Comparison of ENCODE assay signal across 8 mouse cellular contexts in the genomic region with DNA sequence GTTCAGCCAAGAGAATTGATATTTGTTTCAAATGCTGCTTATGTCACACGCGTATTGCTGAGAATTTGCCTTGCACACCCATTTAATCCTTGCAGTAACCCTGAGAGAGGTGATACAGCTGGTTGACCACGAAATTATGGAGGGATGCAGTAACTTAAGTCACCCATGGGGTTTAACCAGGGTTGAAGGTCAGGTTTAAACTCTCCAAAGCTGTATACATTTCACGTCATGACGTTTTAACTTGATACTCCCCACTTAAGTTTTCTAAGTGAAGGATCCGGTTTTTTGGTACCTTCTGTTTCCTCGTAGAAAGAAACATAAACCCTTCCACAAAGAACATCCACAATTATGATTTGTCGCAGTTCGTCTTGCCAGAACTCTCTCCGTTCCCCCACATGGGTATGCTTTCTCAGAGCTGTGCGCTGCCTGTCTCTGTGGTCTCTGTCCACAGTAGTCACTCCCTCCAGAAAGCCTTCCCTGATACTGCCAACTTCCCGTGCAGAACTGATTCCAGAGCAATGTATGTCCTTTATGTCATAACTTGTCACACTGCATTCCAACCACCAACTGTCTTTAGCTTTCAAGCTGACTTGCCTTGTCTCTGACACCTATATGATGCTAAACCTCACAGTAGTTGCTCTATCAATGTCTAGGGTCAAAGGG. TPM values are rescaled to one million over a fixed set of nuclear protein-coding genes. Genes with fewer than 3 reads are reported as not detected.
DNase-seq lines count a peak whose midpoint lies in the region; ATAC-seq and TF ChIP-seq lines count a peak whose summit lies in the region.

No protein-coding gene starts in this region.

- peak overlapping the region; percentile 93 for H3K4me2 ChIP-seq in heart, embryonic 15.5 days
- H3K4me2 ChIP-seq in heart, embryonic 16.5 days (ENCODE audit: low read depth, low read length) = peak overlapping the region; percentile 98
- peak overlapping the region; percentile 99 for H3K4me2 ChIP-seq in liver, postnatal 0 days (ENCODE audit: low read depth, low read length)

- no peak for TF ChIP-seq POLR2A in MEL (IDR thresholded peaks at IDR 0.05; ENCODE audit: control insufficient read depth in 1 of 2, insufficient read depth in 1 of 2, low read depth in 1 of 2, low read length in 2 of 2, poor library complexity in 1 of 2)

- TF ChIP-seq EP300 in MEL (IDR thresholded peaks at IDR 0.05; ENCODE audit: low read depth in 1 of 2, low read length in 2 of 2) = no peak
- TF ChIP-seq EP300 in liver, postnatal 0 days (IDR thresholded peaks at IDR 0.05; ENCODE audit: low read depth) = peak; percentile 5; the same call in 1 of the 2 replicates

- peak overlapping the region; percentile 97 for H3K9ac ChIP-seq in heart, embryonic 15.5 days
- peak overlapping the region; percentile 71 for H3K9ac ChIP-seq in MEL (ENCODE audit: control insufficient read depth, low read depth, low read length, poor library complexity, severe bottlenecking)
- H3K9ac ChIP-seq in heart, embryonic 16.5 days (ENCODE audit: low read length) = peak overlapping the region; percentile 92
- peak overlapping the region; percentile 91 for H3K9ac ChIP-seq in liver, postnatal 0 days (replicated peaks)

- DNase-seq in heart, adult 8-10 months (ENCODE audit: low spot score) = no peak
- peak; percentile 62 for DNase-seq in MEL (ENCODE audit: low read depth, low spot score)
- no peak for DNase-seq in liver, postnatal 0 days
- DNase-seq in adrenal gland, postnatal 14 days = no peak
- DNase-seq in layer of hippocampus, adult 9-10 months (ENCODE audit: low spot score) = no peak
- DNase-seq in cerebellum, postnatal 14 days = no peak

- no peaks in the 10 kb centered on the region for H3K27me3 ChIP-seq in heart, embryonic 15.5 days
- no peaks in the 10 kb centered on the region; a peak in 1 of 4 replicates for H3K27me3 ChIP-seq in MEL (ENCODE audit: control insufficient read depth in 1 of 2, insufficient read depth in 2 of 2, low read length in 2 of 2)
- no peaks in the 10 kb centered on the region for H3K27me3 ChIP-seq in heart, embryonic 16.5 days (ENCODE audit: control insufficient read depth, insufficient read depth, low read length)
- no peaks in the 10 kb centered on the region for H3K27me3 ChIP-seq in liver, postnatal 0 days (ENCODE audit: insufficient read depth, low read length)

- peak overlapping the region; percentile 100 for H3K27ac ChIP-seq in heart, embryonic 15.5 days
- peak overlapping the region; percentile 55 for H3K27ac ChIP-seq in MEL (ENCODE audit: control insufficient read depth, low read depth, low read length)
- H3K27ac ChIP-seq in heart, embryonic 16.5 days (ENCODE audit: low read length) = peak overlapping the region; percentile 96
- H3K27ac ChIP-seq in liver, postnatal 0 days (ENCODE audit: low read depth) = peak overlapping the region; percentile 96

- H3K4me1 ChIP-seq in heart, embryonic 15.5 days (replicated peaks) = peaks cover 19% of the 10 kb centered on the region
- H3K4me1 ChIP-seq in MEL (ENCODE audit: control insufficient read depth in 1 of 2, insufficient read depth in 2 of 2, low read length in 2 of 2) = peaks cover 2 to 4% of the 10 kb centered on the region in 2 experiments; a peak in 2 of 4 replicates
- peaks cover 28% of the 10 kb centered on the region for H3K4me1 ChIP-seq in heart, embryonic 16.5 days (ENCODE audit: control insufficient read depth, insufficient read depth, low read length)
- peaks cover 23% of the 10 kb centered on the region for H3K4me1 ChIP-seq in liver, postnatal 0 days (ENCODE audit: insufficient read depth)

- peak overlapping the region; percentile 98 for H3K4me3 ChIP-seq in heart, embryonic 15.5 days
- peak overlapping the region; percentile 80 to 81 for H3K4me3 ChIP-seq in MEL (ENCODE audit: control insufficient read depth in 1 of 2, insufficient read depth in 1 of 2, low read depth in 2 of 2, low read length in 2 of 2)
- H3K4me3 ChIP-seq in heart, embryonic 16.5 days (ENCODE audit: low read length) = peak overlapping the region; percentile 96
- H3K4me3 ChIP-seq in liver, postnatal 0 days (ENCODE audit: low read depth, low read length) = peak overlapping the region; percentile 89

- H3K79me2 ChIP-seq in MEL (ENCODE audit: control insufficient read depth, insufficient read depth, low read length, poor library complexity) = peaks cover 12% of the 10 kb centered on the region

- TF ChIP-seq RAD21 in MEL (IDR thresholded peaks at IDR 0.05; ENCODE audit: low read depth, low read length) = no peak

- no peaks in the 10 kb centered on the region for H3K9me3 ChIP-seq in heart, embryonic 15.5 days (replicated peaks)
- H3K9me3 ChIP-seq in MEL (replicated peaks; ENCODE audit: insufficient read depth, low read length) = no peaks in the 10 kb centered on the region
- no peaks in the 10 kb centered on the region for H3K9me3 ChIP-seq in heart, embryonic 16.5 days (replicated peaks; ENCODE audit: control insufficient read depth, low read length)
- H3K9me3 ChIP-seq in liver, postnatal 0 days (ENCODE audit: low read length) = no peaks in the 10 kb centered on the region

- no peak for ATAC-seq in heart, embryonic 15.5 days (replicated peaks; ENCODE audit: insufficient number of reproducible peaks, insufficient read depth, low FRiP score, low read depth)
- peak; percentile 5; the same call in 1 of the 2 replicates for ATAC-seq in heart, embryonic 16.5 days (replicated peaks; ENCODE audit: extremely low read depth, insufficient read depth, low FRiP score)
- ATAC-seq in liver, postnatal 0 days = peak; percentile 24

- TF ChIP-seq CTCF in MEL (IDR thresholded peaks at IDR 0.05 in 2 of 3, conservative IDR thresholded peaks at IDR 0.05 in 1 of 3; ENCODE audit: control insufficient read depth in 1 of 3, insufficient read depth in 1 of 3, low read depth in 2 of 3, low read length in 3 of 3, poor library complexity in 1 of 3, severe bottlenecking in 1 of 3) = no peak
- TF ChIP-seq CTCF in liver, postnatal 0 days (IDR thresholded peaks at IDR 0.05; ENCODE audit: low read depth) = no peak

- no peaks in the 10 kb centered on the region for H3K36me3 ChIP-seq in heart, embryonic 15.5 days
- peaks cover 0 to 11% of the 10 kb centered on the region in 2 experiments; a peak in 2 of 4 replicates for H3K36me3 ChIP-seq in MEL (ENCODE audit: control insufficient read depth in 1 of 2, insufficient read depth in 2 of 2, low read length in 2 of 2)
- no peaks in the 10 kb centered on the region for H3K36me3 ChIP-seq in heart, embryonic 16.5 days (ENCODE audit: control insufficient read depth, insufficient read depth)
- no peaks in the 10 kb centered on the region for H3K36me3 ChIP-seq in liver, postnatal 0 days (replicated peaks; ENCODE audit: insufficient read depth, low read length)

- 4% methylated on average over 12 of the region's 12 CpGs for WGBS in heart, embryonic 15.5 days
- WGBS in heart, embryonic 16.5 days = 6% methylated on average over 12 of the region's 12 CpGs
- WGBS in liver, postnatal 0 days (ENCODE audit: insufficient replicate concordance) = 2% methylated on average over 12 of the region's 12 CpGs

TF ChIP-seq in MEL, 35 proteins besides CTCF, POLR2A, EP300 and RAD21:
- TF ChIP-seq CHD1 (IDR thresholded peaks at IDR 0.05; ENCODE audit: low read depth, low read length) = no peak
- peak; percentile 18; the same call in 1 of the 2 replicates for TF ChIP-seq MXI1 (IDR thresholded peaks at IDR 0.05; ENCODE audit: low read depth, low read length)
- TF ChIP-seq TAL1 (IDR thresholded peaks at IDR 0.05; ENCODE audit: low read length) = no peak
- peak; percentile 78 for TF ChIP-seq MYC (IDR thresholded peaks at IDR 0.05; ENCODE audit: low read depth, low read length)
- peak; percentile 54; the same call in 1 of the 2 replicates for TF ChIP-seq SIN3A (IDR thresholded peaks at IDR 0.05; ENCODE audit: low read length)
- no peak for TF ChIP-seq MAFK (IDR thresholded peaks at IDR 0.05; ENCODE audit: borderline replicate concordance, low read depth, low read length)
- no peak for TF ChIP-seq CHD2 (IDR thresholded peaks at IDR 0.05; ENCODE audit: low read length)
- no peak for TF ChIP-seq ZMIZ1 (IDR thresholded peaks at IDR 0.05; ENCODE audit: low read depth, low read length)
- no peak for TF ChIP-seq MAZ (IDR thresholded peaks at IDR 0.05; ENCODE audit: low read depth, low read length)

RNA-seq across cellular contexts. Expression of a gene that starts 0.6 kb away (rescaled TPM):
- 5.6 and 6.0 TPM in 2 replicates for polyA plus RNA-seq in heart, embryonic 15.5 days (2015; fragmentation: Nextera tagmentation; extraction: Ambion mirVana)
- total RNA-seq in heart, adult 8-10 months (2022) = 10 to 100 TPM; 17.7 to 24.0 (median 19.5) TPM
- total RNA-seq in MEL (2012; rRNA removed) = 7.0 and 7.6 TPM in 2 replicates
- polyA plus RNA-seq in MEL (2012; ENCODE audit: insufficient read depth in 1 of 2, insufficient read length in 2 of 2, low read depth in 1 of 2, low replicate concordance in 2 of 2, missing spikeins in 1 of 2) = 10 to 100 TPM; 10.7 to 38.3 TPM
- polyA plus RNA-seq in heart, embryonic 16.5 days (2015; fragmentation: Nextera tagmentation; extraction: Ambion mirVana) = 5.4 and 5.6 TPM in 2 replicates
- polyA plus RNA-seq in liver, postnatal 0 days (2015; fragmentation: Nextera tagmentation; extraction: Ambion mirVana) = 3.1 and 3.4 TPM in 2 replicates
- total RNA-seq in adrenal gland, postnatal 14 days (2021) = 47.2 and 47.8 TPM in 2 replicates
